Mouse (Mus musculus): ENCODE measurements around the gene Gm3095. TPM values are rescaled to one million over a fixed set of nuclear protein-coding genes. Genes with fewer than 3 reads are reported as not detected.
"Not testable (repeated sequence)": the region's sequence is repeated elsewhere in the genome, so short reads cannot be mapped to it uniquely, and the experiment has no call there.

Gene Gm3095
- polyA plus RNA-seq (2014; fragmentation: Nextera tagmentation; extraction: Ambion mirVana): 0.56 and 0.94 TPM in 2 replicates

- H3K4me3 ChIP-seq (ENCODE audit: low read depth, low read length); H3K27ac ChIP-seq (ENCODE audit: low read depth, low read length); H3K9me3 ChIP-seq (replicated peaks; ENCODE audit: control insufficient read depth, low read length); H3K4me1 ChIP-seq (ENCODE audit: control insufficient read depth, insufficient read depth, low read length); H3K9ac ChIP-seq (ENCODE audit: low read length); ATAC-seq; H3K36me3 ChIP-seq (ENCODE audit: control insufficient read depth, insufficient read depth, low read length); H3K27me3 ChIP-seq (replicated peaks; ENCODE audit: control insufficient read depth, insufficient read depth, low read length); DNase-seq (ENCODE audit: low spot score); H3K4me2 ChIP-seq (ENCODE audit: low read length): not testable (repeated sequence)
- no CpG with 5 or more reads among the region's 2 CpGs for WGBS
These were observed at the start of gene Gm3095 for GRCm38 (mm10) chr14:3963247-3963646. Gene Gm3095, plus strand, starts transcription at chr14:3963547.

GRCm38 (mm10) chr14:3931456-3931855, 31.9 kb upstream of the Gm3095 start, which contains the start of gene Gm3029:
Gene Gm3029, plus strand, starts transcription at chr14:3931756.
- not testable (repeated sequence) for H3K9ac ChIP-seq (ENCODE audit: low read length)

GRCm38 (mm10) chr14:3998094-3998493, 34.7 kb downstream of the Gm3095 start, which contains the start of gene Gm3099:
Gene Gm3099, plus strand, starts transcription at chr14:3998394.
- not testable (repeated sequence) for H3K27me3 ChIP-seq (replicated peaks; ENCODE audit: control insufficient read depth, insufficient read depth, low read length); ATAC-seq; H3K27ac ChIP-seq (ENCODE audit: low read depth, low read length); H3K36me3 ChIP-seq (ENCODE audit: control insufficient read depth, insufficient read depth, low read length); H3K4me1 ChIP-seq (ENCODE audit: control insufficient read depth, insufficient read depth, low read length); DNase-seq (ENCODE audit: low spot score); H3K4me3 ChIP-seq (ENCODE audit: low read depth, low read length); H3K9me3 ChIP-seq (replicated peaks; ENCODE audit: control insufficient read depth, low read length); H3K9ac ChIP-seq (ENCODE audit: low read length); H3K4me2 ChIP-seq (ENCODE audit: low read length)
- 63% methylated on average over 1 of the region's 3 CpGs for WGBS

More at GRCm38 (mm10) chr14:3931456-3931855, 31.9 kb upstream of the Gm3095 start, which contains the start of gene Gm3029:
- not testable (repeated sequence) for DNase-seq (ENCODE audit: low spot score); H3K4me2 ChIP-seq (ENCODE audit: low read length); H3K4me1 ChIP-seq (ENCODE audit: control insufficient read depth, insufficient read depth, low read length); H3K27ac ChIP-seq (ENCODE audit: low read depth, low read length); H3K9me3 ChIP-seq (replicated peaks; ENCODE audit: control insufficient read depth, low read length); H3K27me3 ChIP-seq (replicated peaks; ENCODE audit: control insufficient read depth, insufficient read depth, low read length); H3K36me3 ChIP-seq (ENCODE audit: control insufficient read depth, insufficient read depth, low read length); H3K4me3 ChIP-seq (ENCODE audit: low read depth, low read length); ATAC-seq
- 80% methylated on average over 1 of the region's 2 CpGs for WGBS

Other genes with a start within 250 kb of the Gm3095 start
- 2.6 and 4.4 TPM in 2 replicates for gene Gm3002, start 153.5 kb upstream of the Gm3095 start, polyA plus RNA-seq (2014; fragmentation: Nextera tagmentation; extraction: Ambion mirVana)
- gene Gm3033, start 117.3 kb upstream of the Gm3095 start, polyA plus RNA-seq (2014; fragmentation: Nextera tagmentation; extraction: Ambion mirVana): not detected in 2 replicates
- gene Gm2916, start 79.4 kb upstream of the Gm3095 start, polyA plus RNA-seq (2014; fragmentation: Nextera tagmentation; extraction: Ambion mirVana): 0.19 TPM in 1 of 2 replicates, not detected in the other
- not detected in 2 replicates for gene Gm3029, start 31.8 kb upstream of the Gm3095 start, polyA plus RNA-seq (2014; fragmentation: Nextera tagmentation; extraction: Ambion mirVana)
- not detected in 2 replicates for gene Gm3099, start 34.8 kb downstream of the Gm3095 start, polyA plus RNA-seq (2014; fragmentation: Nextera tagmentation; extraction: Ambion mirVana)
- gene Gm5796, start 60.4 kb downstream of the Gm3095 start, polyA plus RNA-seq (2014; fragmentation: Nextera tagmentation; extraction: Ambion mirVana): 3.1 and 4.1 TPM in 2 replicates
- not detected in 2 replicates for gene Gm3115, start 120.6 kb downstream of the Gm3095 start, polyA plus RNA-seq (2014; fragmentation: Nextera tagmentation; extraction: Ambion mirVana)
- 3.4 and 4.1 TPM in 2 replicates for gene Gm8108, start 147.0 kb downstream of the Gm3095 start, polyA plus RNA-seq (2014; fragmentation: Nextera tagmentation; extraction: Ambion mirVana)
- gene Gm3127, start 201.5 kb downstream of the Gm3095 start, polyA plus RNA-seq (2014; fragmentation: Nextera tagmentation; extraction: Ambion mirVana): not detected in 2 replicates
- gene Gm2974, start 219.0 kb downstream of the Gm3095 start, polyA plus RNA-seq (2014; fragmentation: Nextera tagmentation; extraction: Ambion mirVana): 6.9 and 7.9 TPM in 2 replicates

Measured in forebrain, embryonic 14.5 days (tissue).